Mouse (Mus musculus): ENCODE measurements around the gene Hmcn2.

- TF ChIP-seq GATA1 (IDR thresholded peaks at IDR 0.05; ENCODE audit: borderline replicate concordance, low read length) (no peak), FLI1 (IDR thresholded peaks at IDR 0.05; ENCODE audit: low read length) (no peak)
These were observed 153.2 kb downstream of the Hmcn2 start for GRCm38 (mm10) chr2:31467457-31467856.
